Mouse (Mus musculus) bone marrow, adult 2 months (tissue): Measurements from ENCODE around the gene Pitx3. TPM values are rescaled to one million over a fixed set of nuclear protein-coding genes. Genes with fewer than 3 reads are reported as not detected.
A peak's percentile ranks its signal among the peaks of the same experiment; 100 is the strongest.
"Not testable (repeated sequence)": the region's sequence is repeated elsewhere in the genome, so short reads cannot be mapped to it uniquely, and the experiment has no call there.

Source experiments
- H3K27ac ChIP-seq: fragments of 200-500 bp; 2 replicates; pipeline ENCODE4 v1.5.1; 2012; ENCODE audit warnings: low read depth, mild to moderate bottlenecking, control low read depth, inconsistent platforms, low read length; ENCODE audit not compliant: control insufficient read depth, poor library complexity, insufficient read depth
- H3K4me1 ChIP-seq: fragments of 200-500 bp; 2 replicates; pipeline ENCODE4 v1.6.1; 2011; ENCODE audit warnings: low read length; ENCODE audit not compliant: control insufficient read depth, insufficient read depth
- H3K4me3 ChIP-seq: fragments of 200-500 bp; replicated peaks from 2 replicates; pipeline ENCODE3; 2011; ENCODE audit warnings: mild to moderate bottlenecking, low read depth, low read length, control low read depth; ENCODE audit not compliant: control insufficient read depth
- CTCF ChIP-seq: fragments of 200-500 bp; IDR thresholded peaks from 2 replicates; pipeline ENCODE4 v1.5.1; 2011; ENCODE audit warnings: low read length, control low read depth; ENCODE audit not compliant: control insufficient read depth, insufficient read depth
- POLR2A ChIP-seq: fragments of 200-500 bp; IDR thresholded peaks from 2 replicates; pipeline ENCODE4 v1.6.1; 2011; ENCODE audit warnings: low read depth, mild to moderate bottlenecking, control low read depth, low read length, borderline replicate concordance; ENCODE audit not compliant: control insufficient read depth
- WGBS: fragments of 180-500 bp; shearing (Covaris S2); methylation state at CpG from one replicate; pipeline ENCODE4 v1.1.7; 2018; 5-methylcytosine and 5-hydroxymethylcytosine counted together
- polyA plus RNA-seq: library from polyadenylated mRNA; stranded (reverse); fragments of >200 nt; gene quantifications from 2 replicates; pipeline ENCODE4 v1.2.4, GENCODE M21; 2011; ENCODE audit warnings: low replicate concordance; ENCODE audit not compliant: missing spikeins, insufficient read depth, insufficient read length

Pitx3 gene
- polyA plus RNA-seq, 1 experiment: not detected

GRCm38 (mm10) chr19:46169913-46170312 is 21.8 kb upstream of the Pitx3 start:
- no peak overlapping the region for H3K4me3 ChIP-seq
- H3K27ac ChIP-seq: no peak overlapping the region
- no peak for TF ChIP-seq CTCF
- no peak for TF ChIP-seq POLR2A
- 72% methylated on average over 1 of the region's 1 CpGs for WGBS
- no peaks in the 10 kb centered on the region for H3K4me1 ChIP-seq

- Histone ChIP-seq H3K4me3 (no peak overlapping the region), H3K27ac (no peak overlapping the region), H3K4me1 (no peaks in the 10 kb centered on the region)
- WGBS: 88% methylated on average over 3 of the region's 3 CpGs
- TF ChIP-seq POLR2A: no peak
- no peak for TF ChIP-seq CTCF
These were observed 21.3 kb upstream of the Pitx3 start for GRCm38 (mm10) chr19:46169396-46169795.

DNA sequence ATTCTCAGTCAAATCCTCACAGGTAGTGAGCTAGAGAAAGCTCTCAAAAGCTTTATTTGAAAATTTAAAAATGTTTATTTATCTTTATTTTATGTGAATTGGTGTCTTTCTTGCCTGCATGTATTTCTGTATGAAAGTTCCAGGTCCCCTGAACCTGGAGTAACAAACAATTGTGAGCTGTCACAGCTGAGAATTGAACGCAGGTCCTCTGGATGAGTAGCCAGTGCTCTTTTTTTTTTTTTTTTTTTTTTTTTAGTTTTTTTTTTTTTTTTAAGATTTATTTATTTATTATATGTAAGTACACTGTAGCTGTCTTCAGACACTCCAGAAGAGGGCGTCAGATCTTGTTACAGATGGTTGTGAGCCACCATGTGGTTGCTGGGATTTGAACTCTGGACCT is 19.0 kb upstream of the Pitx3 start:
- not testable (repeated sequence) for H3K27ac ChIP-seq, H3K4me3 ChIP-seq, H3K4me1 ChIP-seq
- 88% methylated on average over 1 of the region's 2 CpGs for WGBS

DNA sequence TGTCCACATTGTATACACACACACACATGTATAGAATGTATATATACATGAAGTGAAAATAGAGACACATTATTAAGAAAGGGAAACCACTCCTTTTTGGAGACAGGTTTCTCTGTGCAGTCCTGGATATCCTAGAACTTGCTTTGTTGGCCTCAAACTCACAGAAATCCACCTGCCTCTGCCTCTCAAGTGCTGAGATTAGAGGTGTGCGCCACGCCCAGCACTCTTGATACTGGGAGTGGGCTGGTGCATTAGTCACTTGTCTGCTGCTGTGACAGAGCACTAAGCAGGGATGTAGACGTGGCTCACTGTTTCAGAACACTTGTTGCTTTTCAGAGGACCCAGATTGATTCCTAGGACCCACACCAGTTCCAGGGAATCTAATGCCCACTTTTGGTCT is 17.8 kb upstream of the Pitx3 start:
- 83% methylated on average over 3 of the region's 3 CpGs for WGBS
- Histone ChIP-seq H3K27ac (no peak overlapping the region), H3K4me1 (no peaks in the 10 kb centered on the region), H3K4me3 (no peak overlapping the region)
- TF ChIP-seq CTCF (no peak), POLR2A (no peak)

GRCm38 (mm10) chr19:46152127-46152803 is 4.1 kb upstream of the Pitx3 start, which contains the start of gene Gbf1:
TSS of gene Gbf1 (plus strand) at chr19:46152509.
- TF ChIP-seq POLR2A (peak; percentile 93; the same call in 1 of the 2 replicates), CTCF (no peak)
- H3K4me1 ChIP-seq: no peaks in the 10 kb centered on the region; the same call in 1 of the 2 replicates
- peak within 1 kb of the TSS; percentile 90 for H3K4me3 ChIP-seq
- peak within 1 kb of the TSS; percentile 28; the same call in 1 of the 2 replicates for H3K27ac ChIP-seq
- WGBS: under 1% methylated on average over 37 of the region's 37 CpGs

DNA sequence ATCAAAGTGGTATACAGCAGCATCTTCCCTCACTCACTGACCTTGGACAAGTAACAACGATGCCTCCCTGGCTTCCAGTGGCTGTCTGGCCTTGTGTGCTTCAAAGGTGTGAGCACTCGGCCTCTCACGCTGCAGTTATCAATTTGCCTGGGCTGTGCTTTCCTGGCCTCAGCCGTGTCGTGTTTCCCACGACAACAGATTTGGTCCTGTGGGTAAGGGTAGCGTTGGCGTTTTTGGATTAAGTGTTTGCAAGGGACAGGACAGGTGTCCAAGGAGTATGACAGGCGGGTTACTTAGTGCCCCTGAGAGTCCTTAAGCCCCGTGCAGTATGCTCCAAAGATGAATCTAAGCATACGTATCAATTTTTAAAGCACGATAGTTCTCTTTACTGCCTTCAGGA is 965 bp upstream of the Pitx3 start:
- H3K4me1 ChIP-seq: no peaks in the 10 kb centered on the region
- H3K4me3 ChIP-seq: no peak overlapping the region
- TF ChIP-seq CTCF (no peak), POLR2A (no peak)
- 33% methylated on average over 12 of the region's 12 CpGs for WGBS
- no peak overlapping the region for H3K27ac ChIP-seq

DNA sequence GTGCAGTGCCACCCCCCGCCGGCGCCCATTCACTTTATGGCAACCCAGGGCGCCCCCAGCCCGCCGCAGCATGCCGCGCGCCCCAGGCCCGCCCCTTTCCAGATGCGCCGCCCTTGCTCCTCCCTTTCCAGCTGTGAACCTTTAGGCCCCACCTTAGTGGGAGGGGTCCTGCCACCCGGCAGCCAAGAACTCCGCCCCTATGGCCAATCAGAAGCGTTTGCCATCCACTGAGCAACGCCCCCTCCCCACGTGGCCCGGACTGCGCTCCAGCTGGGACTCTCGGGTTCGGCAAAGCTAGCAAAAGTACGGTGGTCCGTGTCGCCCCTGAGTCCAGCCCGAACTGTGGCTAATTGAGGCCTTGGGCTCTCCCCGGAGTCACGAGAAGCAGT is 240 bp upstream of the Pitx3 start:
- TF ChIP-seq CTCF (no peak), POLR2A (no peak)
- H3K4me3 ChIP-seq: no peak overlapping the region
- H3K4me1 ChIP-seq: no peaks in the 10 kb centered on the region
- H3K27ac ChIP-seq: no peak overlapping the region
- WGBS: 2% methylated on average over 27 of the region's 27 CpGs

DNA sequence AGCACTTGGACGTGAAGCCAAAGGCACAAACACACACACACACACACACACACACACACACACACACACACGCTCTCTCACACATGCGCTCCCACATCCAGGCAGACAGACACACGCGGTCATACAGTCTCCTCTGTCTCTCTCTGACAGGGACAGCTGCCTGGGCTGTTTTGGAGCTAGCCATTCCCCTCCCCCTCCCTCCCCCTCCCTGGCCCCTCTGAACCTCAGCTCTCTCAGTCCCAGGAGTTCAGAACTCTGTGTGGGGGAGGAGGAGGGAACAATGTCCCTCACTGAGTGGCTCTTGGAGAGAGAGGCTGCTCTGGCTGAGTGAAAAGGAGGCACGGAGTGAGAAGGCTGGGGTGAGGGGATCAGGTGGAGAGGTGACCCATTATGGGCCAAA is 7.0 kb downstream of the Pitx3 start:
- H3K4me1 ChIP-seq: no peaks in the 10 kb centered on the region; the same call in 1 of the 2 replicates
- H3K27ac ChIP-seq: no peak overlapping the region
- TF ChIP-seq POLR2A: no peak
- no peak for TF ChIP-seq CTCF
- WGBS: 61% methylated on average over 6 of the region's 6 CpGs
- no peak overlapping the region for H3K4me3 ChIP-seq

DNA sequence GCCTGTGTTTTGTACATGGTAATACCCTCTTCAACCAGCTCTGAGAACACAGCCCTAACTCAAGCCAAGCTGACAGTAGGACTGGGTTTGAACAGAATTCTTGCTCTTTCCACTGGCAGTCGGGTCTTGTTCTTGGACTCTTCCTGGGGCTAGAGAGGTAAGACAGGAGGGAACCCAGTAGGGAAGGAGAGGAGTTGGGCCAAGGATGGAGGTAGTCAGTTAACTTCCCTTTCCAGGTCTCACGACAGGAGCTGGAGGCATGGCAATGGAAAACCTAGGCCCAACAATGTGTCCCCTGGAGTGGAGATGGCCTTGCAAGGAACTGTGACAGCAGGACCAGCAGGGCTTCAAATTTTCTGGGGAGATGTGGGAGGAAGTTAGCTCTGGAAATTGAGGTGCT is 7.8 kb downstream of the Pitx3 start:
- Histone ChIP-seq H3K27ac (no peak overlapping the region), H3K4me1 (no peaks in the 10 kb centered on the region; the same call in 1 of the 2 replicates), H3K4me3 (no peak overlapping the region)
- no peak for TF ChIP-seq CTCF
- TF ChIP-seq POLR2A: no peak
- WGBS: 59% methylated on average over 2 of the region's 2 CpGs
